Mouse (Mus musculus) lung, embryonic 14.5 days (tissue): ENCODE results near the gene Nat9. TPM values are rescaled to one million over a fixed set of nuclear protein-coding genes. Genes with fewer than 3 reads are reported as not detected.

Experiments
- ATAC-seq: fragments of 200-750 bp; cut with Nextera tagmentation; 2 replicates; pipeline ENCODE4 v1.8.0; 2017; ENCODE audit warnings: mild to moderate bottlenecking, moderate TSS enrichment, moderate library complexity; ENCODE audit not compliant: insufficient read depth
- DNase-seq: peaks from one replicate; pipeline ENCODE4 v3.0.0-alpha.2; 2015
- H3K27ac ChIP-seq: fragments of 300-500 bp; sonication (generic); 2 replicates; pipeline ENCODE4 v1.5.1; 2014; ENCODE audit warnings: low read depth, mild to moderate bottlenecking, moderate library complexity
- H3K27me3 ChIP-seq: fragments of 300-500 bp; sonication (generic); 2 replicates; pipeline ENCODE4 v1.6.1; 2014; ENCODE audit warnings: low read length, control low read depth; ENCODE audit not compliant: insufficient read depth
- H3K36me3 ChIP-seq: fragments of 300-500 bp; sonication (generic); 2 replicates; pipeline ENCODE4 v1.6.1; 2014; ENCODE audit warnings: control low read depth; ENCODE audit not compliant: insufficient read depth
- H3K4me1 ChIP-seq: fragments of 300-500 bp; sonication (generic); 2 replicates; pipeline ENCODE4 v1.6.1; 2014; ENCODE audit warnings: antibody characterized with exemption, control low read depth; ENCODE audit not compliant: insufficient read depth
- H3K4me2 ChIP-seq: fragments of 300-500 bp; sonication (generic); 2 replicates; pipeline ENCODE4 v1.6.1; 2014; ENCODE audit warnings: mild to moderate bottlenecking
- H3K4me3 ChIP-seq: fragments of 300-500 bp; sonication (generic); 2 replicates; pipeline ENCODE4 v1.5.1; 2014; ENCODE audit warnings: low read depth, low read length
- H3K9ac ChIP-seq: fragments of 300-500 bp; sonication (generic); 2 replicates; pipeline ENCODE4 v1.6.1; 2014
- H3K9me3 ChIP-seq: fragments of 300-500 bp; sonication (generic); 2 replicates; pipeline ENCODE4 v1.6.1; 2016; ENCODE audit warnings: low read depth, low read length, control low read depth
- CTCF ChIP-seq: IDR thresholded peaks from 2 replicates; pipeline ENCODE4 v1.5.1; 2016; ENCODE audit warnings: antibody characterized with exemption, low read depth
- WGBS: fragments of 180-500 bp; shearing (Covaris S2); extraction: QIAGEN DNeasy Blood & Tissue Kit; methylation state at CpG from one replicate; pipeline ENCODE4 v1.1.7; 2014; 5-methylcytosine and 5-hydroxymethylcytosine counted together
- polyA plus RNA-seq: library from polyadenylated mRNA; unstranded; fragments of >200 nt; fragmentation: Nextera tagmentation; extraction: Ambion mirVana; gene quantifications from 2 replicates; pipeline ENCODE4 v1.2.1, GENCODE M21; 2014

The Nat9 gene
- polyA plus RNA-seq, 1 experiment from 2014 or later = 17.9 TPM

DNA sequence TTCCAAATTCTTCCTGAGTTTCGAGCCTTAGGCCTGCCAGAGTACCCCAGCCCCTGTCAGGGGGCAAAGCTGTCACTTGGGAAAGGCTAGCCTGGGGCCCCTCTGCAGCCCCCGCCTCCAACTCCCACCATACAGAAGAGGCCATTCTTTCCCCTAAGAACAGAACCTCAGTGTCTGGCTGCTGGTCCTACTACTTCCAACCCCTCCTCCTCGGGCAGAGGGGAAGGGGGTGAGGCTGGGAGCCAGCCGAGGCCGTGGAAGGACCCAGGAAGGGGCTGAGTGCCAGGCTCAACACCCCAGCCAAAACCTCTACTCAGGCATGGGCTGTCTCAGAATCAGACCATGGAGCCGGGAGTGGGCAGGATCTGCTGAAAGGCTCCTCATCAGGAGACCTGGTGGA, 8.5 kb downstream of the Nat9 start:
- peaks cover 17% of the 10 kb centered on the region for H3K4me1 ChIP-seq
- no peak overlapping the region for H3K9ac ChIP-seq
- H3K27me3 ChIP-seq = 0 out of 2 replicates have a peak, but pooled peaks cover 3% of the 10 kb centered on the region
- H3K36me3 ChIP-seq = peaks cover 7% of the 10 kb centered on the region; the same call in 1 of the 2 replicates
- no peak overlapping the region for H3K27ac ChIP-seq
- H3K9me3 ChIP-seq = no peaks in the 10 kb centered on the region
- no peak for TF ChIP-seq CTCF
- ATAC-seq (no peak), DNase-seq (no peak)
- H3K4me2 ChIP-seq = no peak overlapping the region
- WGBS = 63% methylated on average over 6 of the region's 6 CpGs
- no peak overlapping the region for H3K4me3 ChIP-seq

DNA sequence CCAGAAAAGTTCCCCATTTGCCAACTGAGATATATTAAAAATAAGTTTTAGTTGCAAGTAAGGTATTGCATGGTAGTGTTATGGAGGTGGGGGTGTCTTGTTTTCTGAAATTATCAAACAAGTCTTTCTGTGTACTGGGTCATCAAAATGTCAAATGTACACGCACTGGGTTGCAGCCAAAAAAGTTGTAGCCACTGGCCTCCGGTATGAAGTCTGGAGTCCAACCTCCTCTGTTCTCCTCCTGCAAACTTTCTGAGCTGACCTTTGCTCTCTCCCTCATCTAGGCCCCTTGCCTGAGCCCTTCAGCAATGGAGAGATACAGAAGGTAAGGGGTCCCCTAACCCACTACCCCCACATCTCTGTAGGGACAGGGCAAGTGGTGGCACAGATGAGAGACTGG, 8.9 kb downstream of the Nat9 start:
- no peak overlapping the region for H3K9ac ChIP-seq
- ATAC-seq (no peak), DNase-seq (no peak)
- no peaks in the 10 kb centered on the region for H3K9me3 ChIP-seq
- H3K27me3 ChIP-seq = 0 out of 2 replicates have a peak, but pooled peaks cover 3% of the 10 kb centered on the region
- no peak for TF ChIP-seq CTCF
- no peak overlapping the region for H3K4me3 ChIP-seq
- H3K4me1 ChIP-seq = peaks cover 17% of the 10 kb centered on the region
- H3K4me2 ChIP-seq = no peak overlapping the region
- H3K27ac ChIP-seq = no peak overlapping the region
- WGBS = 69% methylated on average over 2 of the region's 2 CpGs
- H3K36me3 ChIP-seq = peaks cover 7% of the 10 kb centered on the region; the same call in 1 of the 2 replicates

DNA sequence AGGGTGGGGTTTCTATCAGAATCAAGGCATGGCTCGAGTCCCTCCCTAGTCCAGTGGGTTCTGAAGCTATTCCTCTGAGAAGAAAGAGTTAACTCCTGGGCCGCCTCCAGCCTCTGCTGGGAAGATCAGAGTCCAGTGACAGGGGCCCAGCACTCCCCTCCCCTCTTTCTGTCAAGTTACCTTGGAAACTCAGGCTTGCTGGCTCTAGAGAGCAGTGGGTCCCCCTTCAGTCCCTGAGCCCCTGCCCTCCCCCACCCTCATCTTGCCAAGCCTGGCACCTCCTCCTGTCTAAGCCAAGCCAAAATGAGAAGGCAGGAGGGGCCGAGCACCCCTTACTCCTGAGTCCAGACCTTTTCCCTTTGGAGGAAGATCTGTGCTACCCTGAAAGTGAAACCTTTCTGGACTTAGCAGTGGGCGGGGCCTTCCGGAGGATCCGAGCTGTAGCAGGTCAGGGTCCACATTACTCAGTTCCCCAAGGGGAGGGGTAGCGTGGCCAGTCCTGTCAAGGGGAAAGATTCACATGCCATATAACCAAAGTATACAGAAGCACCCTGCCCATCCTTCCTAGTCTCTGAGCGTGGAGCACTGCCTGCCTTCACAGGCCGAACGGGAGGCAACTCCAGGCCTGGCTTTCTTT, 10.0 kb downstream of the Nat9 start:
- no peak overlapping the region for H3K4me3 ChIP-seq
- H3K9me3 ChIP-seq = no peaks in the 10 kb centered on the region
- DNase-seq = peak; percentile 52
- ATAC-seq = peak; percentile 25; the same call in 1 of the 2 replicates
- H3K27ac ChIP-seq = peak overlapping the region; percentile 32; the same call in 1 of the 2 replicates
- H3K9ac ChIP-seq = no peak overlapping the region
- 20% methylated on average over 10 of the region's 10 CpGs for WGBS
- TF ChIP-seq CTCF = no peak
- H3K4me1 ChIP-seq = peaks cover 26% of the 10 kb centered on the region
- H3K4me2 ChIP-seq = peak overlapping the region; percentile 39
- H3K36me3 ChIP-seq = peaks cover 7% of the 10 kb centered on the region; the same call in 1 of the 2 replicates
- 0 out of 2 replicates have a peak, but pooled peaks cover 3% of the 10 kb centered on the region for H3K27me3 ChIP-seq

DNA sequence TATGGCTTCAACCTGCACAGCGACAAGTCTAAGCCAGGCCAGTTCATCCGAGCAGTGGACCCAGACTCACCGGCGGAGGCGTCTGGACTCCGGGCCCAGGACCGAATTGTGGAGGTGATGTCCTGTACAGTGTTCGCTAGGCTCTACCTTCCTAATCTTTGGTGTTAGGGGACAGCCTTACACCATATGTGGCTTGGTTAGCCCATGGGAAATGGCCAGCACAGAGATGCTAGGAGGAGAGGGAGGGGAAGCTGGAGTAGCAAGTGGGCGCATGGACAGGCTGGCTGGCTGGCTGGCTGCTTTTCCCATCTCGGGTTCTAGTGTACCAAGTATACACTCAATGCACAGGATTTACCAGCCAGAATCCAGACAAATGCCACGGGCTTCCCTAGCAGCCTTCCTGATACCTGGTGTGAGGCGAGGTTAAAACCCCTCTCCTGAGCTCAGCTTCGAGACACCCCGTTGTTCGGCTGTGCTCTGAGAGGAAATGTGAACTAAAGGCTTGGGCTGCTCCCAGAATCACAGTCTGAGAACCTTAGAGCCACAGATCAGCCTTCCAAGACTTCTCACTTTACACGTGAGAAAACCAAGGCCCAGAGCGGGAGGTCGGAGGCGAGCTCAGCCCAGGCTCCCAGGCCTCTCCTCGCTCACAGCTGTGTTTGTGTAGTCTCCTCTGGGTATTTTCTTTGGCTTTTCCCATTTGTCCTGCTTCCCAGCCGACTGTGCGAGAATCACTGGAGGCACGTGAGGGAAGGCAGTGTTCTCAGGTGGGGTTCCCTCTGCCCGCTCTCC, 11.1 kb downstream of the Nat9 start:
- Histone ChIP-seq H3K4me3 (no peak overlapping the region), H3K9me3 (no peaks in the 10 kb centered on the region), H3K4me1 (peaks cover 34% of the 10 kb centered on the region), H3K27me3 (0 out of 2 replicates have a peak, but pooled peaks cover 3% of the 10 kb centered on the region), H3K27ac (peak overlapping the region; percentile 38; the same call in 1 of the 2 replicates), H3K36me3 (peaks cover 7% of the 10 kb centered on the region; the same call in 1 of the 2 replicates), H3K9ac (no peak overlapping the region), H3K4me2 (no peak overlapping the region)
- 56% methylated on average over 24 of the region's 24 CpGs for WGBS
- DNase-seq (peak; percentile 34), ATAC-seq (no peak)
- no peak for TF ChIP-seq CTCF

DNA sequence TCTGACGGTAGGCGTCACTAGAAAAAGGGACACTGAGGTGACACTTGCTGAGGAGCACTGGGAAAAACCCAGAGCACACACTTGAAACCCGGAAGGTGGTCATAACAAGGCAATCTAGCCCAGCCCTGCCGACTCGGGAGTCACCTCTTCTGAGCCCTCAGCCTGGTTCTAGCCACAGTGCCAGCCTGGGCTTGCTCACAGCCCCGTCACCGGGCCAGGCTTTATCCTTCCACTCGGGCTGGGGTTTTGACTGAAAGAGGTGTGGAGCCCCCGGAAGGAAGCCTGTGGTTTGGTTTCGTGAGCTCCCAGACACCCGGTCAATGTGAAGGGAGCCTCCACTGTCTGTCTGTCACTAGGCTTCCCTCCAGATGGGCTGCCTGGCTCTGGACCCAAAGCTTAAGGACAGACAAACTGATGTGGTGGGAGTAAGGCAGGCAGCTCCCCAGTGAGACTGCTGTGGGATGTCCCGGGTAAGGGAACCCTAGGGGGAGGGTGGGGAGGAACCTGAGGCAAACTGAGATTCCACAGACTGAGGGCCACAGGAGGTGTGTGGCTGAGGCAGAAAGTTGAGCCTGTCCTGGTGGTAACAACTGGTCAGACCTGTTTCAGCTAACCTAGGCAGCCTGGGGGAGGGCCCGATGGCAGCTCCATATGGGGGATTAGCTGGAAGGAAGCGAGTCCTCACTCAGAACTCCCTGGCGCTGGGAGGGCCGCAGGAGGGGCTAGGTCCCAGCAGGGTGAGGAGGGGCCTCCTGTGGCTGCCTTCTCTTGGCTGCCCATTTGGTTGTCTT, 13.9 kb downstream of the Nat9 start:
- no peak for TF ChIP-seq CTCF
- peaks cover 34% of the 10 kb centered on the region for H3K4me1 ChIP-seq
- DNase-seq (peak; percentile 70), ATAC-seq (peak; percentile 66)
- H3K27ac ChIP-seq = peak overlapping the region; percentile 81
- no peaks in the 10 kb centered on the region for H3K9me3 ChIP-seq
- 0 out of 2 replicates have a peak, but pooled peaks cover 3% of the 10 kb centered on the region for H3K27me3 ChIP-seq
- no peak overlapping the region for H3K4me3 ChIP-seq
- peak overlapping the region; percentile 31 for H3K4me2 ChIP-seq
- H3K36me3 ChIP-seq = no peaks in the 10 kb centered on the region
- 21% methylated on average over 16 of the region's 16 CpGs for WGBS
- no peak overlapping the region for H3K9ac ChIP-seq

DNA sequence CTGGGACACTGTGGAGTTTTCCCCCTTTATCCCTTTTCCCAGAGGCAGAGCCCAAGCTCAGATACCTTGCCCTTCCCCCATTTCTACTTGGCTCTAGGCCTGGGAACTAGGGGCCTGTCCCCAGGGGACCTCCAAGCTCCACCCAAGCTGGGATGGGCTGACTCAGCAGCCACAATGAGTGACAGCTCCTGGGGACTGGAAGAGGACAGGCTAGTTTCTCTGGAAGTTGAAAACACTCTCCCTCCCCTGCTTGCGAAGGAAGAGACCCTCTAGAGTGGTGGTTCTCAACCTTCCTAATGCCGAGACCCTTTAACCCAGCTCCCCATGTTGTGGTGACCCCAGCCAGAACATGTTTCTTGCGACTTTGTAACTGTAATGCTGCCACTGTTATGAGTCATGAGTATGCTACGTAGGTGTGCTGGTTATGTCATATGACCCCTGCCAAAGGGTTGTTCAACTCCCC, 14.8 kb downstream of the Nat9 start:
- Histone ChIP-seq H3K27ac (peak overlapping the region; percentile 42; the same call in 1 of the 2 replicates), H3K36me3 (no peaks in the 10 kb centered on the region), H3K9ac (no peak overlapping the region), H3K27me3 (0 out of 2 replicates have a peak, but pooled peaks cover 3% of the 10 kb centered on the region), H3K4me2 (peak overlapping the region; percentile 31; the same call in 1 of the 2 replicates), H3K9me3 (no peaks in the 10 kb centered on the region), H3K4me3 (no peak overlapping the region), H3K4me1 (peaks cover 34% of the 10 kb centered on the region)
- ATAC-seq = peak; percentile 33; the same call in 1 of the 2 replicates
- DNase-seq = peak; percentile 79
- 46% methylated on average over 4 of the region's 4 CpGs for WGBS
- no peak for TF ChIP-seq CTCF
